In the genomic region with DNA sequence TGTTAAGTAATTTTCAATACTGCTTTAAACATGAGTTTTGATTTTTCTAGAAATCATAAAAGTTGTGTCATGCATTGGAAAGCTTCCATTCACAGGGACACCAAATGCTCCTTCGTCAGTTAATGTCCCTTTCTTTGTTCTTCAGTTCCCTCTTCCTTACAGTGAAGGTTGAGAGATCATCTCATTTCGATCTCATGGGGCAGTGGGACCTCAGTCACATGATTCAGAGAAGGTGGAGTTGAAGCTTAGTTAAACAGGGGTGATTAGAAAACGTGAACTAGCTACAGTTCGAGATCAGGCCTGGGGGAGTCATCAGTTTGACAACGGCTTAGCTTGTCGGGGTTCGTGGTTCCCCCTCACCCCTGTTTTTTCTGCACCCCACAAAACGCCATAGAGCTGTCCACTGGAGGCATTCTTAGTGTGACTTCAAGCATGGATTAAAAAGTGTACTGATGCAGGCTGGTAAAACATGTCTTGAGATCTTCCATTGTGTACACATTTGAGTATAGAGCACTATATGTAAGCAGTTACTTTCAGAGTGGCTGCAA, we compare ENCODE assay signal across 12 mouse cellular contexts. TPM values are rescaled to one million over a fixed set of nuclear protein-coding genes. Genes with fewer than 3 reads are reported as not detected.
A peak's percentile ranks its signal among the peaks of the same experiment; 100 is the strongest.
DNase-seq lines count a peak whose midpoint lies in the region; ATAC-seq and TF ChIP-seq lines count a peak whose summit lies in the region.
"Had no signal": no experiment of that assay in that cellular context is flagged by ENCODE, and none has a peak within 500 bp of the region (broad histone marks: within the 10 kb centered on the region; RNA-seq: fewer than 3 reads in every experiment).

No protein-coding gene starts in this region.

- no peaks in the 10 kb centered on the region for H3K27me3 ChIP-seq in midbrain, embryonic 13.5 days
- H3K27me3 ChIP-seq in midbrain, embryonic 10.5 days (ENCODE audit: low read depth, poor library complexity, severe bottlenecking), result peaks cover 11% of the 10 kb centered on the region
- no peaks in the 10 kb centered on the region for H3K27me3 ChIP-seq in limb, embryonic 14.5 days (ENCODE audit: control insufficient read depth, insufficient read depth, low read length)
- no peaks in the 10 kb centered on the region for H3K27me3 ChIP-seq in stomach, embryonic 15.5 days (replicated peaks)

- no peaks in the 10 kb centered on the region for H3K36me3 ChIP-seq in midbrain, embryonic 13.5 days
- no peaks in the 10 kb centered on the region for H3K36me3 ChIP-seq in midbrain, embryonic 10.5 days
- no peaks in the 10 kb centered on the region for H3K36me3 ChIP-seq in limb, embryonic 14.5 days (ENCODE audit: control insufficient read depth, insufficient read depth, low read length)
- no peaks in the 10 kb centered on the region for H3K36me3 ChIP-seq in stomach, embryonic 15.5 days

- no peaks in the 10 kb centered on the region for H3K9me3 ChIP-seq in midbrain, embryonic 13.5 days
- H3K9me3 ChIP-seq in midbrain, embryonic 10.5 days (replicated peaks), result no peaks in the 10 kb centered on the region
- no peaks in the 10 kb centered on the region for H3K9me3 ChIP-seq in limb, embryonic 14.5 days (ENCODE audit: control insufficient read depth, low read length)
- H3K9me3 ChIP-seq in stomach, embryonic 15.5 days, result no peaks in the 10 kb centered on the region

- DNase-seq in heart, adult 11 months, result peak; percentile 93
- no peak for DNase-seq in heart, postnatal 4 days
- no peak for DNase-seq in midbrain, embryonic 10.5 days (ENCODE audit: low spot score)
- no peak for DNase-seq in limb, embryonic 14.5 days (ENCODE audit: low spot score)
- DNase-seq in right cerebral cortex, postnatal 36 days (ENCODE audit: low spot score in 2 of 2), result no peak
- DNase-seq: kidney, postnatal 4 days had no signal

- H3K27ac ChIP-seq in midbrain, embryonic 13.5 days, result no peak overlapping the region
- H3K27ac ChIP-seq in midbrain, embryonic 10.5 days (replicated peaks), result no peak overlapping the region
- no peak overlapping the region for H3K27ac ChIP-seq in limb, embryonic 14.5 days (replicated peaks; ENCODE audit: low read depth, low read length)
- H3K27ac ChIP-seq in stomach, embryonic 15.5 days, result peak overlapping the region; percentile 28; the same call in 1 of the 2 replicates

- 0 out of 2 replicates have a peak overlapping the region, but pooled peaks have one; percentile 73 for H3K4me2 ChIP-seq in midbrain, embryonic 13.5 days (replicated peaks)
- H3K4me2 ChIP-seq in limb, embryonic 14.5 days (replicated peaks; ENCODE audit: low read depth, low read length, severe bottlenecking), result peak overlapping the region; percentile 69; the same call in 1 of the 2 replicates
- peak overlapping the region; percentile 79 for H3K4me2 ChIP-seq in stomach, embryonic 15.5 days

- no peak overlapping the region for H3K9ac ChIP-seq in midbrain, embryonic 13.5 days (replicated peaks)
- no peak overlapping the region for H3K9ac ChIP-seq in limb, embryonic 14.5 days (ENCODE audit: low read depth, low read length, severe bottlenecking)
- no peak overlapping the region for H3K9ac ChIP-seq in stomach, embryonic 15.5 days

- peaks cover 16% of the 10 kb centered on the region for H3K4me1 ChIP-seq in midbrain, embryonic 13.5 days (replicated peaks)
- peaks cover 7% of the 10 kb centered on the region; the same call in 1 of the 2 replicates for H3K4me1 ChIP-seq in midbrain, embryonic 10.5 days
- H3K4me1 ChIP-seq in limb, embryonic 14.5 days (ENCODE audit: control insufficient read depth, insufficient read depth, low read length), result no peaks in the 10 kb centered on the region
- peaks cover 2% of the 10 kb centered on the region for H3K4me1 ChIP-seq in stomach, embryonic 15.5 days

- 53% methylated on average over 8 of the region's 8 CpGs for WGBS in midbrain, embryonic 13.5 days
- WGBS in midbrain, embryonic 10.5 days, result 56% methylated on average over 8 of the region's 8 CpGs
- 54% methylated on average over 8 of the region's 8 CpGs for WGBS in limb, embryonic 14.5 days
- 48% methylated on average over 8 of the region's 8 CpGs for WGBS in stomach, embryonic 15.5 days

- no peak for ATAC-seq in midbrain, embryonic 13.5 days
- no peak for ATAC-seq in limb, embryonic 14.5 days (ENCODE audit: low FRiP score, low read depth)
- no peak for ATAC-seq in stomach, embryonic 15.5 days (ENCODE audit: insufficient read depth, low FRiP score, low read depth)
- ATAC-seq in granulocyte monocyte progenitor cell, adult 5-6 weeks (replicated peaks; ENCODE audit: poor library complexity, severe bottlenecking), result no peak

- TF ChIP-seq POLR2A in limb, embryonic 14.5 days (IDR thresholded peaks at IDR 0.05; ENCODE audit: borderline replicate concordance, extremely low read depth, insufficient read depth, insufficient read length), result no peak

- H3K4me3 ChIP-seq in midbrain, embryonic 13.5 days (replicated peaks), result no peak overlapping the region
- no peak overlapping the region for H3K4me3 ChIP-seq in midbrain, embryonic 10.5 days
- peak overlapping the region; percentile 66 for H3K4me3 ChIP-seq in limb, embryonic 14.5 days (replicated peaks; ENCODE audit: low read length)
- H3K4me3 ChIP-seq in stomach, embryonic 15.5 days (replicated peaks), result peak overlapping the region; percentile 76; the same call in 1 of the 2 replicates
- H3K4me3 ChIP-seq: erythroblast, embryonic 14.5 days had no signal

RNA-seq across cellular contexts. Expression of a gene that starts 1.2 kb away (rescaled TPM):
- total RNA-seq in heart, postnatal 4 days (2021), result 1 to 10 TPM; 2.2 to 3.3 TPM
- polyA plus RNA-seq in midbrain, embryonic 13.5 days (2015; fragmentation: Nextera tagmentation; extraction: Ambion mirVana), result 2.2 and 2.6 TPM in 2 replicates
- 1.7 and 2.2 TPM in 2 replicates for polyA plus RNA-seq in midbrain, embryonic 10.5 days (2016; fragmentation: Nextera tagmentation; extraction: Ambion mirVana)
- 9.7 and 13.6 TPM in 2 replicates for polyA plus RNA-seq in limb, embryonic 14.5 days (2012; rRNA removed)
- 7.3 and 8.3 TPM in 2 replicates for polyA plus RNA-seq in limb, embryonic 14.5 days (2014; fragmentation: Nextera tagmentation; extraction: Ambion mirVana)
- 44.8 and 50.6 TPM in 2 replicates for polyA plus RNA-seq in stomach, embryonic 15.5 days (2015; fragmentation: Nextera tagmentation; extraction: Ambion mirVana)
- 0.45 TPM in 1 of 2 replicates, not detected in the other for total RNA-seq in granulocyte monocyte progenitor cell, adult 5-6 weeks (2014; fragmentation: Nextera tagmentation)
- total RNA-seq in granulocyte monocyte progenitor cell, adult 5-6 weeks (2017), result 1.4 and 1.8 TPM in 2 replicates
- polyA plus RNA-seq: erythroblast, embryonic 14.5 days had no signal

RNA-seq across cellular contexts. Expression of a gene that starts 1.3 kb away (rescaled TPM):
- 10 to 100 TPM; 30.4 to 31.7 TPM for total RNA-seq in heart, postnatal 4 days (2021)
- 7.4 and 10.6 TPM in 2 replicates for polyA plus RNA-seq in midbrain, embryonic 13.5 days (2015; fragmentation: Nextera tagmentation; extraction: Ambion mirVana)
- 8.2 and 9.5 TPM in 2 replicates for polyA plus RNA-seq in midbrain, embryonic 10.5 days (2016; fragmentation: Nextera tagmentation; extraction: Ambion mirVana)
- 66.2 and 67.4 TPM in 2 replicates for polyA plus RNA-seq in limb, embryonic 14.5 days (2012; rRNA removed)
- polyA plus RNA-seq in limb, embryonic 14.5 days (2014; fragmentation: Nextera tagmentation; extraction: Ambion mirVana), result 51.9 and 59.4 TPM in 2 replicates
- polyA plus RNA-seq in stomach, embryonic 15.5 days (2015; fragmentation: Nextera tagmentation; extraction: Ambion mirVana), result 152 and 176 TPM in 2 replicates
- 1.7 and 6.8 TPM in 2 replicates for total RNA-seq in granulocyte monocyte progenitor cell, adult 5-6 weeks (2014; fragmentation: Nextera tagmentation)
- 2.5 and 2.9 TPM in 2 replicates for total RNA-seq in granulocyte monocyte progenitor cell, adult 5-6 weeks (2017)

RNA-seq across cellular contexts. Expression of a gene that starts 17.9 kb away (rescaled TPM):
- not detected for total RNA-seq in heart, postnatal 4 days (2021)
- polyA plus RNA-seq in midbrain, embryonic 13.5 days (2015; fragmentation: Nextera tagmentation; extraction: Ambion mirVana), result 0.03 TPM in 1 of 2 replicates, not detected in the other
- polyA plus RNA-seq in midbrain, embryonic 10.5 days (2016; fragmentation: Nextera tagmentation; extraction: Ambion mirVana), result not detected in 2 replicates
- polyA plus RNA-seq in limb, embryonic 14.5 days (2012; rRNA removed), result not detected in 2 replicates
- polyA plus RNA-seq in limb, embryonic 14.5 days (2014; fragmentation: Nextera tagmentation; extraction: Ambion mirVana), result not detected in 2 replicates
- not detected in 2 replicates for polyA plus RNA-seq in stomach, embryonic 15.5 days (2015; fragmentation: Nextera tagmentation; extraction: Ambion mirVana)
- total RNA-seq in granulocyte monocyte progenitor cell, adult 5-6 weeks (2014; fragmentation: Nextera tagmentation), result not detected in 2 replicates
- total RNA-seq in granulocyte monocyte progenitor cell, adult 5-6 weeks (2017), result not detected in 2 replicates
- total RNA-seq: adrenal gland, postnatal 4 days had no signal
- polyA plus RNA-seq: erythroblast, embryonic 14.5 days; spleen, adult 2 months had no signal

RNA-seq across cellular contexts. Expression of a gene that starts 22.1 kb away (rescaled TPM):
- not detected for total RNA-seq in heart, postnatal 4 days (2021)
- polyA plus RNA-seq in midbrain, embryonic 13.5 days (2015; fragmentation: Nextera tagmentation; extraction: Ambion mirVana), result not detected in 2 replicates
- polyA plus RNA-seq in midbrain, embryonic 10.5 days (2016; fragmentation: Nextera tagmentation; extraction: Ambion mirVana), result 0.16 TPM in 1 of 2 replicates, not detected in the other
- 0.04 TPM in 1 of 2 replicates, not detected in the other for polyA plus RNA-seq in limb, embryonic 14.5 days (2012; rRNA removed)
- polyA plus RNA-seq in limb, embryonic 14.5 days (2014; fragmentation: Nextera tagmentation; extraction: Ambion mirVana), result not detected in 2 replicates
- polyA plus RNA-seq in stomach, embryonic 15.5 days (2015; fragmentation: Nextera tagmentation; extraction: Ambion mirVana), result not detected in 2 replicates
- not detected in 2 replicates for total RNA-seq in granulocyte monocyte progenitor cell, adult 5-6 weeks (2014; fragmentation: Nextera tagmentation)
- not detected in 2 replicates for total RNA-seq in granulocyte monocyte progenitor cell, adult 5-6 weeks (2017)
- polyA plus RNA-seq: erythroblast, embryonic 14.5 days; spleen, adult 2 months had no signal

RNA-seq across cellular contexts. Expression of a gene that starts 31.6 kb away (rescaled TPM):
- total RNA-seq in heart, postnatal 4 days (2021), result under 1 TPM; 0.34 to 0.69 TPM
- polyA plus RNA-seq in midbrain, embryonic 13.5 days (2015; fragmentation: Nextera tagmentation; extraction: Ambion mirVana), result 0.30 and 0.41 TPM in 2 replicates
- polyA plus RNA-seq in midbrain, embryonic 10.5 days (2016; fragmentation: Nextera tagmentation; extraction: Ambion mirVana), result 0.10 and 0.22 TPM in 2 replicates
- 1.1 and 1.3 TPM in 2 replicates for polyA plus RNA-seq in limb, embryonic 14.5 days (2012; rRNA removed)
- polyA plus RNA-seq in limb, embryonic 14.5 days (2014; fragmentation: Nextera tagmentation; extraction: Ambion mirVana), result 0.77 and 2.3 TPM in 2 replicates
- polyA plus RNA-seq in stomach, embryonic 15.5 days (2015; fragmentation: Nextera tagmentation; extraction: Ambion mirVana), result 2.8 and 3.1 TPM in 2 replicates
- total RNA-seq in granulocyte monocyte progenitor cell, adult 5-6 weeks (2014; fragmentation: Nextera tagmentation), result 1.2 and 6.1 TPM in 2 replicates
- total RNA-seq in granulocyte monocyte progenitor cell, adult 5-6 weeks (2017), result 8.2 and 10.0 TPM in 2 replicates

Comparison
In these comparisons a context has a peak if more than half of its experiments do, and no peak if none do; other contexts are left out.
1. H3K4me3 ChIP-seq: peak in limb, embryonic 14.5 days (single experiment) and stomach, embryonic 15.5 days (single experiment); none in midbrain, embryonic 13.5 days (single experiment) and midbrain, embryonic 10.5 days (single experiment).
2. Peak in every context shown above with its lines, with median percentiles within 50 percentile points of each other: H3K4me2 ChIP-seq.